In genomic region chr9:95088221-95088620, GRCm38 (mm10) we compare ENCODE assay signal across 10 mouse cellular contexts.
"Had no signal": no experiment of that assay in that cellular context is flagged by ENCODE, and none has a peak within 500 bp of the region (broad histone marks: within the 10 kb centered on the region; RNA-seq: fewer than 3 reads in every experiment).

No protein-coding gene starts in this region.

- DNase-seq: lung, embryonic 14.5 days; midbrain, embryonic 14.5 days; retina, postnatal 1 day; right cerebral cortex, adult 18-20 months; right cerebral cortex, postnatal 25 days; right cerebral cortex, postnatal 4 days; spleen, adult 18-20 months; thymus, adult 18-20 months; thymus, postnatal 14 days; thymus, postnatal 36 days had no signal
